Mouse (Mus musculus) liver, embryonic 12.5 days (tissue): ENCODE results near the gene Cdkl4. TPM values are rescaled to one million over a fixed set of nuclear protein-coding genes. Genes with fewer than 3 reads are reported as not detected.

Experiments used
- ATAC-seq: fragments of 200-750 bp; cut with Nextera tagmentation; 2 replicates; pipeline ENCODE4 v1.8.0; 2017; ENCODE audit warnings: moderate number of reproducible peaks, mild to moderate bottlenecking, moderate library complexity
- H3K27ac ChIP-seq: fragments of 300-500 bp; sonication (generic); 2 replicates; pipeline ENCODE4 v1.5.1; 2016; ENCODE audit warnings: mild to moderate bottlenecking
- H3K27me3 ChIP-seq: fragments of 300-500 bp; sonication (generic); replicated peaks from 2 replicates; pipeline ENCODE4 v1.6.1; 2016; ENCODE audit warnings: mild to moderate bottlenecking, moderate library complexity
- H3K36me3 ChIP-seq: fragments of 300-500 bp; sonication (generic); 2 replicates; pipeline ENCODE4 v1.6.1; 2016; ENCODE audit warnings: mild to moderate bottlenecking, moderate library complexity
- H3K4me1 ChIP-seq: fragments of 300-500 bp; sonication (generic); 2 replicates; pipeline ENCODE4 v1.6.1; 2016
- H3K4me2 ChIP-seq: fragments of 300-500 bp; sonication (generic); 2 replicates; pipeline ENCODE4 v1.6.1; 2016; ENCODE audit warnings: mild to moderate bottlenecking, moderate library complexity
- H3K4me3 ChIP-seq: fragments of 300-500 bp; sonication (generic); 2 replicates; pipeline ENCODE4 v1.5.1; 2016; ENCODE audit warnings: mild to moderate bottlenecking, moderate library complexity
- H3K9ac ChIP-seq: fragments of 300-500 bp; sonication (generic); 2 replicates; pipeline ENCODE4 v1.6.1; 2016; ENCODE audit warnings: mild to moderate bottlenecking, moderate library complexity
- H3K9me3 ChIP-seq: fragments of 300-500 bp; sonication (generic); replicated peaks from 2 replicates; pipeline ENCODE4 v1.6.1; 2016; ENCODE audit warnings: mild to moderate bottlenecking, moderate library complexity
- WGBS: fragments of 180-500 bp; shearing (Covaris S2); methylation state at CpG from one replicate; pipeline ENCODE4 v1.1.7; 2016; ENCODE audit not compliant: insufficient replicate concordance; 5-methylcytosine and 5-hydroxymethylcytosine counted together
- polyA plus RNA-seq: library from polyadenylated mRNA; unstranded; fragments of >200 nt; fragmentation: Nextera tagmentation; extraction: Ambion mirVana; gene quantifications from 2 replicates; pipeline ENCODE4 v1.2.1, GENCODE M21; 2016

Cdkl4 gene
- polyA plus RNA-seq, result 0.10 and 0.32 TPM in 2 replicates

GRCm38 (mm10) chr17:80577639-80578038 is at the start of gene Cdkl4:
Gene Cdkl4, minus strand, starts transcription at chr17:80577813.
- Histone ChIP-seq H3K4me1 (peaks cover 9% of the 10 kb centered on the region), H3K9me3 (no peaks in the 10 kb centered on the region), H3K36me3 (0 out of 2 replicates have a peak, but pooled peaks cover 5% of the 10 kb centered on the region), H3K27ac (no peak within 1 kb of the TSS), H3K27me3 (peaks cover 14% of the 10 kb centered on the region; the same call in 1 of the 2 replicates), H3K4me2 (peak within 1 kb of the TSS; percentile 77), H3K9ac (peak within 1 kb of the TSS; percentile 28; the same call in 1 of the 2 replicates), H3K4me3 (peak within 1 kb of the TSS; percentile 44)
- no peak for ATAC-seq
- 74% methylated on average over 15 of the region's 15 CpGs for WGBS

- no peak overlapping the region for H3K4me2 ChIP-seq
- H3K27me3 ChIP-seq, result no peaks in the 10 kb centered on the region
- no peak overlapping the region for H3K4me3 ChIP-seq
- no peaks in the 10 kb centered on the region for H3K4me1 ChIP-seq
- ATAC-seq, result no peak
- H3K9me3 ChIP-seq, result no peaks in the 10 kb centered on the region
- no peak overlapping the region for H3K27ac ChIP-seq
- H3K36me3 ChIP-seq, result no peaks in the 10 kb centered on the region
- no peak overlapping the region for H3K9ac ChIP-seq
Measured at GRCm38 (mm10) chr17:80624979-80625378, 47.4 kb upstream of the Cdkl4 start.

- H3K9me3 ChIP-seq, result no peaks in the 10 kb centered on the region
- H3K27ac ChIP-seq, result no peak overlapping the region
- H3K36me3 ChIP-seq, result no peaks in the 10 kb centered on the region
- no peak overlapping the region for H3K4me2 ChIP-seq
- no peak overlapping the region for H3K9ac ChIP-seq
- H3K4me1 ChIP-seq, result no peaks in the 10 kb centered on the region
- H3K27me3 ChIP-seq, result no peaks in the 10 kb centered on the region
- ATAC-seq, result no peak
- 79% methylated on average over 4 of the region's 4 CpGs for WGBS
- H3K4me3 ChIP-seq, result no peak overlapping the region
Measured at GRCm38 (mm10) chr17:80621691-80622090, 44.1 kb upstream of the Cdkl4 start.

- 0 out of 2 replicates have a peak, but pooled peaks have one; percentile 52 for ATAC-seq
- Histone ChIP-seq H3K27me3 (no peaks in the 10 kb centered on the region), H3K27ac (no peak overlapping the region), H3K4me1 (no peaks in the 10 kb centered on the region), H3K36me3 (no peaks in the 10 kb centered on the region), H3K9me3 (no peaks in the 10 kb centered on the region), H3K4me2 (no peak overlapping the region), H3K4me3 (no peak overlapping the region), H3K9ac (no peak overlapping the region)
- 53% methylated on average over 5 of the region's 5 CpGs for WGBS
Measured at GRCm38 (mm10) chr17:80620786-80621423, 43.3 kb upstream of the Cdkl4 start.

- Histone ChIP-seq H3K4me3 (no peak overlapping the region), H3K9ac (no peak overlapping the region), H3K27ac (no peak overlapping the region), H3K4me2 (no peak overlapping the region), H3K36me3 (peaks cover 4% of the 10 kb centered on the region; the same call in 1 of the 2 replicates), H3K9me3 (no peaks in the 10 kb centered on the region), H3K4me1 (no peaks in the 10 kb centered on the region), H3K27me3 (no peaks in the 10 kb centered on the region)
- ATAC-seq, result no peak
- WGBS, result 85% methylated on average over 13 of the region's 13 CpGs
Measured at GRCm38 (mm10) chr17:80619556-80619955, 41.9 kb upstream of the Cdkl4 start.

GRCm38 (mm10) chr17:80618890-80619289 is 41.3 kb upstream of the Cdkl4 start:
- Histone ChIP-seq H3K27ac (no peak overlapping the region), H3K4me1 (no peaks in the 10 kb centered on the region), H3K27me3 (no peaks in the 10 kb centered on the region), H3K36me3 (peaks cover 7% of the 10 kb centered on the region; the same call in 1 of the 2 replicates), H3K4me3 (no peak overlapping the region), H3K9ac (no peak overlapping the region), H3K4me2 (no peak overlapping the region), H3K9me3 (no peaks in the 10 kb centered on the region)
- WGBS, result 86% methylated on average over 5 of the region's 5 CpGs
- no peak for ATAC-seq

- peaks cover 57% of the 10 kb centered on the region for H3K36me3 ChIP-seq
- H3K9ac ChIP-seq, result no peak overlapping the region
- H3K27me3 ChIP-seq, result no peaks in the 10 kb centered on the region
- H3K9me3 ChIP-seq, result 0 out of 2 replicates have a peak, but pooled peaks cover 3% of the 10 kb centered on the region
- H3K27ac ChIP-seq, result no peak overlapping the region
- no peak overlapping the region for H3K4me3 ChIP-seq
- H3K4me1 ChIP-seq, result no peaks in the 10 kb centered on the region
- no peak overlapping the region for H3K4me2 ChIP-seq
- WGBS, result 72% methylated on average over 6 of the region's 6 CpGs
- ATAC-seq, result no peak
Measured at GRCm38 (mm10) chr17:80603806-80604205, 26.2 kb upstream of the Cdkl4 start.

GRCm38 (mm10) chr17:80603079-80603625 is 25.5 kb upstream of the Cdkl4 start:
- H3K9ac ChIP-seq, result no peak overlapping the region
- peaks cover 50% of the 10 kb centered on the region for H3K36me3 ChIP-seq
- H3K27me3 ChIP-seq, result no peaks in the 10 kb centered on the region
- H3K9me3 ChIP-seq, result 0 out of 2 replicates have a peak, but pooled peaks cover 3% of the 10 kb centered on the region
- H3K4me2 ChIP-seq, result no peak overlapping the region
- ATAC-seq, result no peak
- no peak overlapping the region for H3K27ac ChIP-seq
- WGBS, result 83% methylated on average over 19 of the region's 19 CpGs
- H3K4me3 ChIP-seq, result no peak overlapping the region
- H3K4me1 ChIP-seq, result no peaks in the 10 kb centered on the region

GRCm38 (mm10) chr17:80601371-80601770 is 23.8 kb upstream of the Cdkl4 start:
- H3K4me1 ChIP-seq, result no peaks in the 10 kb centered on the region
- H3K36me3 ChIP-seq, result peaks cover 55% of the 10 kb centered on the region
- no peak overlapping the region for H3K27ac ChIP-seq
- no peak overlapping the region for H3K4me2 ChIP-seq
- H3K4me3 ChIP-seq, result no peak overlapping the region
- no peaks in the 10 kb centered on the region for H3K27me3 ChIP-seq
- no peak overlapping the region for H3K9ac ChIP-seq
- WGBS, result 61% methylated on average over 13 of the region's 13 CpGs
- 0 out of 2 replicates have a peak, but pooled peaks cover 3% of the 10 kb centered on the region for H3K9me3 ChIP-seq
- no peak for ATAC-seq

GRCm38 (mm10) chr17:80583051-80583450 is 5.4 kb upstream of the Cdkl4 start:
- peaks cover 12% of the 10 kb centered on the region; the same call in 1 of the 2 replicates for H3K36me3 ChIP-seq
- H3K9me3 ChIP-seq, result no peaks in the 10 kb centered on the region
- no peak overlapping the region for H3K4me3 ChIP-seq
- no peaks in the 10 kb centered on the region for H3K27me3 ChIP-seq
- no peak overlapping the region for H3K4me2 ChIP-seq
- ATAC-seq, result no peak
- 81% methylated on average over 6 of the region's 6 CpGs for WGBS
- H3K9ac ChIP-seq, result no peak overlapping the region
- no peaks in the 10 kb centered on the region for H3K4me1 ChIP-seq
- H3K27ac ChIP-seq, result no peak overlapping the region

- ATAC-seq, result no peak
Measured at GRCm38 (mm10) chr17:80579901-80580300, 2.3 kb upstream of the Cdkl4 start.

GRCm38 (mm10) chr17:80579089-80579488 is 1.5 kb upstream of the Cdkl4 start:
- Histone ChIP-seq H3K4me2 (no peak overlapping the region), H3K36me3 (peaks cover 12% of the 10 kb centered on the region; the same call in 1 of the 2 replicates), H3K4me1 (peaks cover 9% of the 10 kb centered on the region), H3K27me3 (peaks cover 14% of the 10 kb centered on the region; the same call in 1 of the 2 replicates), H3K27ac (no peak overlapping the region), H3K4me3 (no peak overlapping the region), H3K9ac (no peak overlapping the region), H3K9me3 (no peaks in the 10 kb centered on the region)
- 81% methylated on average over 9 of the region's 9 CpGs for WGBS
- no peak for ATAC-seq

More at GRCm38 (mm10) chr17:80579901-80580300, 2.3 kb upstream of the Cdkl4 start:
- Histone ChIP-seq H3K36me3 (peaks cover 12% of the 10 kb centered on the region; the same call in 1 of the 2 replicates), H3K27ac (no peak overlapping the region), H3K9ac (no peak overlapping the region), H3K4me1 (peaks cover 9% of the 10 kb centered on the region), H3K27me3 (peaks cover 14% of the 10 kb centered on the region; the same call in 1 of the 2 replicates), H3K4me3 (no peak overlapping the region), H3K9me3 (no peaks in the 10 kb centered on the region), H3K4me2 (no peak overlapping the region)
- 76% methylated on average over 6 of the region's 6 CpGs for WGBS
